Mouse (Mus musculus) MEL-GATA-1-ER (cell line): ENCODE measurements around the gene Pde4b.
A peak's percentile ranks its signal among the peaks of the same experiment; 100 is the strongest.

ENCODE experiments used
- DNase-seq: peaks from one replicate; pipeline ENCODE4 v3.0.0-alpha.2; 2012; ENCODE audit warnings: low read depth; ENCODE audit errors: extremely low read depth

The Pde4b gene

DNA sequence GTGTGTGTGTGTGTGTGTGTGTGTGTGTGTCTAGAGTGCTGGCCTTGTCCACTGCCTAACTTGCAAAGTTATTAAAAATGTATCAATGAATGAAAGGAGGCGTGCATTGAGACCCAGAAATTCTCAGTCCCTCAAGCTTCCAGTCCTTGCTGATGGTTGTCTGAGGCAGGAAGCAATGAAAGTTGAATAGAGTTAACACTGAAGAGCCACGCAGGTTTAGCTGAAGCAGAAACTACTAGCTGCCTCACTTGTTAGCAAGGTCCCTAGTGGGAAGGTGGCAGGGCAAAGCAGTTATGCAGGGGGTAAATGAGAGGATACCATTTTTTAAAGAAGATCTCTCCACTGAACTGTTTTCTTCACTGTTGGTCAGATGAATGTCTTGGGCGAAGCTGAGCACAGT, 485.2 kb downstream of the Pde4b start:
- DNase-seq: no peak

DNA sequence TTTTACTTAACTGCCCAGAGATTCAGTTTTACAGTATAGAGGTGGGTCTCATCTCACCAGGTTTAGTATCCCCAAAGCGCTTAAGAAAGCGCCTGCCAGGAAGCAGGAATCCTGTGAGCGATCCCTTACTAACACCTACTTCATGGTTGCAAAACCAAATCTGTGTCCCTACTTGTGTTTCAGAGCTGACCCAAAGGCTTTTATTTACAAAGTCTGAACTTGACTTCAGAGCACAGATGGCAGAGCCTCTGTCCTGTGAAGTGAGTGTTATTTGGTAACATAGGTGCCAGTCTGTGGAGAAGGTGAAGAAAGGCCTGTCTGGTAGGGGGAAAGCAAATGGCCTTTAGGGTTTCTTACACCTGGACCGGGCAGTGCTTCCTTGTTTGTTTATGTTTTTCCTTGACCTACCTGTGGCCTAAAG, 486.0 kb downstream of the Pde4b start:
- DNase-seq: no peak

DNA sequence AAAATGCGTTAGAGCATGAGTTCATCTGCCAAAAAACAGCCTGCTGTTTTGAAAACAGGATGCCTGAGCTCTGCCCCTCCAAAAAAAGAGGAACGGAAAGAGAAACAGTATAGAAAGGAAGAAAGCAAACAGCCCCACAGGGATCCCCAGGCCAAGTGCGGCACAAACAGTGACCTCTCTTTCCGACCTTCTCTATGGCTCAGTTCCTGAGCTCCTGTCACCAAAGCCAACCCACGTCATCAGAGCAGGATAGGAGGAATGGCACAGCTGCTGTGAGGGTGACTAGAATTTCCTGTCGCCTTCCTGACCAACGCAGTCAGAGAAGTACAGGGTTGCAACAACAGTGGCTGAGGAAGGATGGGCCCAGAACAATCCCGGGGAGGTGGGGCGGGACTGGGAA, 486.9 kb downstream of the Pde4b start:
- DNase-seq: no peak

DNA sequence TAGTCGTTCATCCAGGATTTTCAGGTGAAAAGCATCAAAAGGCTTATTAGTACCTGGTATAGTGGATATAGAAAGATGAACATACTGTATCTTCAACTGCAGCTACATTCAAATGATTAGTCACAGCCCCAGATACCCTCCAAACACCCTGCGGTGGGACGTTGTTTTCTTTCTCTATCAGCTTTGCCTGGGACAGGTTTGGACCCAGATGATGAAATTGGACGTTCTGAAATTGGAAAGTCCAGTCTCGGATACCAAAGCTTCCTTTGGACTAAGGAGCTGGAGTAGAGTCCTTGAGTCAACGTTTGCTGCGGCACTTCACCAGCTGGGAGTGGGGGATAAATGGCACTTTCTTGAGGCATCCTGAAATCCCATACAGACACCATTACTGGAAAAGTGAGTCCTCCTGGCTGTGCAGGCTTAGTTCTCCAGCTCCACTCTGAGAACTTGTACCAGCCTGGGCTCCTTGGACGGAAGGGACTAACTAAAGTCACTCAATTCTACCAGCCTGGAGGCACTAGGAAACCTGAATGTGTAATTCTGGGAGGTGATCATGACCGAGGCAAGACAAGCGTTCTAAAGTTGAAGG, 487.4 kb downstream of the Pde4b start:
- DNase-seq: no peak

DNA sequence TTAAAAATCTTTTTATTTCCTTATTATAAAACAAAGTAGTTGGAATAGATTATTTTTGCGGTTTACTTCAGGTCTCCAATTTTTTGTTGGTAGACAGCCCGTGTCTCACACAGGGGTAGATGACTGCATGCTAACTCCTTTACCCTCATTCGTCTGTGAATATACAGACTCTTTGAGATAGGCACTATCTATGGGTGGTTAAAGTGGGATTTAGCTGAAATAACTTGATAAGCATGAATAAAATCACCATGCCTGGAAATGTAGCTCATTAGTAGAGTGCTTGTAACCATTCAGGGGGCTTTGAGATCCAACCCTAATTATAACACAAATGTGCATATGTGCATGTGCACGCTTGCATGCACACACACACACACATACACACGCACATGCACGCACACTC, 488.8 kb downstream of the Pde4b start:
- no peak for DNase-seq

DNA sequence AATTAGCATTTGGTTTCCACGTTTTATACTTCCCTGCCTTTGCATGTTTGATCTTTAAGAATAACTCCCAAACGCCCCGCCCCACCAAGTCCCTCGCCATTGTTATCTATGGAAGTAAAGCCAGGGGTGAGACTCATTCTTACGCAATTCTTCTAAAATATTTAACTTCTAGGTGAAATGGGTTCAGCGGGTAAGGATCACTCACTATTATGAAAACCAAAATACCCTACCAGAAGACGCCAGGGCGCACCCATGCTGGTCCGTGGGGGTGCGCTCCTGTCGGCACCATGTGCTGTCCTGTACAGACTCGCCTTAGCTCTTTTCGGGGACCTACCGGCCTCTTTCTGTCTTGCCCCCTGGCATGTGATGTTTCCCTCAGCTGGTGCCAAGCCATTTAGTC, 490.3 kb downstream of the Pde4b start:
- no peak for DNase-seq

DNA sequence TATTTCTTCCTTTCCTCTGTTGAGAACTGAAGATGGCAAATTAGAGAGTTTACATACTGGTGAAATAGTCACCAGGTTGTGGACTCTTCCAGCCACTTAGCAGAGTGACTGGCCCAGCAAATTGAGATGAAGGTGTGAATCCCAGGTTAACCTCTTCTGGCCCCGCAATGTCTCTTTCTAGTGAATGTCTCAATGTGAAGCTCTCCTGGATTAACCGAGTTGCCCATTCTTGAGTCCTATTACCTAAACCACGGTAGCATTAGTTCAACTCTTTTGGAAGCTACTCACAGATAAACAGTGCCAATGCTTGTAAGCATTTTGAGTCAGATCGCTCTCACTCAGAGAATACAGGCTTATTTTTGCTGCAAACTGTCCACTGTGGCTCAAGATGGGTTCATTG, 491.7 kb downstream of the Pde4b start:
- no peak for DNase-seq

DNA sequence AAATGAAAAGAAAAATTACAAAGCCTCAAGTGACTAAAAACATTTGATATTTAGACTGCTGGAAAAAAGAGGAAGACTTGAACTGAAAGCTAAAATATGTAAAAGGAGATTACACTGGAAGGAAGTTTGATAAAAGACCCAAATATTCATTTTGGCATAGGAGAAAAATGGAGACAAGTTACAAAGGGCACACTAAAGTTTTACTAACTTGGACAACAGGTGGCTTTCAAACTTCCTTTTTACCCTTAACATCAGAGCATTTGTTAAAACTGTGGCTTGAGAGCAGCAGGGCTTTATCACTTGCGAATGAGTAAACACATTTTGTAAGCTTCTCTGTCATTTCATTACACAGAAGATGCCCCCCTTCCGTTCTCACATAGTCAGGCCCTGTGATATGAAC, 492.4 kb downstream of the Pde4b start:
- peak; percentile 92 for DNase-seq

DNA sequence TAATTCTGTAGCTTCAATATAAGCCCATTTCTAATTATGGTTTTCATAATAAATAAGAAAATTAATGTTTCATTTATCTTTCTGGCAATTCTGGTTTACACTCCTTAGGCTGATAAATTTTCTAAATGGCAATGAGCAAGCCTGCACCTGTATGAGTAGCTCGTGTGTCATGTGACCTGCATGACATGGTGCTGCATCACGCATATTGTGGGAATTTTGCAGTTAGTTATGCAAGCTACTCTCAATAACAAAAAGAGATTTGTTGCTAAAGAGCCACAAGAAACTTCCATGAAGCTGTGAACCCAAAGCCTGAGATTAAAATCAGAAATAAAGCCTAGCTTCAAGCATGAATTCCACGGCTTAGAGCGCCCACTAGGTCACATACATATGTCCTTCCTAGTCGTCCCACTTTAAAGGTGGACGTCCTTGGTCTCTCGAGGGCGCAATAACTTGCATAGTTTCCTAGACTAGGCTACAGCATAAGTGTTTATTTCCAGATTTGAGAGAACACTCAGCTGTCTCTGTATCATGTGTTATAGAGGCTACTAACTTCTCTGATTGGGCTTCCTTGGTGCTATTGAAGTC, 494.9 kb downstream of the Pde4b start:
- no peak for DNase-seq

DNA sequence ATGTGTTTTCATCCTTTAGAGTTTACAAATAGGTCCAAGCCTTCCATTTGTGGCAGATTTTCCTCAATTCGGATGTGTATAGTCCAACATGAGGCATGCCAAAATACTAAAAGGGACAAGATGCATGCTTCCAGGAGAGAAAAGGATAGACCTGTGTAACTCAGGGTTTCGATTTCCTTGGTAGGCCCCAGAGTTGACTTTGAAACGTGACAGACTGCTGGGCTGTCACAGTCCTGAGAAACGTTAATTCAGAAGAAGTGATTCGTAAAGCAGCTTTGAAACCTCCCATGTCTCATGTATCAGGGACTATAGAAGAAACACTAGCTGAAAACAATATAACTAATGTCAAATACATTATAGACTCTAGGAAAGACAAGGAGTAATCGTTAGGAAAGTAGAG, 495.6 kb downstream of the Pde4b start:
- no peak for DNase-seq

DNA sequence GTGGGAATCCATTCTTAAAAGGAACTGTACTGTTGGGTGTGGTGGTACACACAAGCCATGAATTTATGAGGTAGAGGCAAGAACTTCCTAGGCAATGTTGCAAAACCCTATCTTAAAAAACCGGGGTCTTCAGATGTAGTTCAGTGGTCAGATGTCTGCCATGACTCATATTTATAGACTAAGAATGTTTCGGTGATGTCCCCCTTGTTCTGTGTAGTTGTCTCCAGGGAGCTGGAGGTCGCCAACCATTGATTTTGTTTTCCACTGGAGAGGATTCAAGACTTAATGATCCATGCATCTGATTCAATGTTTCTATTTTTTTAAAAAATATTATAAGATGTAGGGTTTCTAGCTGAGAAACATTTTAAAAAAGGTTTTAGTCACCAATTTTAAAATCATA, 496.1 kb downstream of the Pde4b start:
- no peak for DNase-seq

DNA sequence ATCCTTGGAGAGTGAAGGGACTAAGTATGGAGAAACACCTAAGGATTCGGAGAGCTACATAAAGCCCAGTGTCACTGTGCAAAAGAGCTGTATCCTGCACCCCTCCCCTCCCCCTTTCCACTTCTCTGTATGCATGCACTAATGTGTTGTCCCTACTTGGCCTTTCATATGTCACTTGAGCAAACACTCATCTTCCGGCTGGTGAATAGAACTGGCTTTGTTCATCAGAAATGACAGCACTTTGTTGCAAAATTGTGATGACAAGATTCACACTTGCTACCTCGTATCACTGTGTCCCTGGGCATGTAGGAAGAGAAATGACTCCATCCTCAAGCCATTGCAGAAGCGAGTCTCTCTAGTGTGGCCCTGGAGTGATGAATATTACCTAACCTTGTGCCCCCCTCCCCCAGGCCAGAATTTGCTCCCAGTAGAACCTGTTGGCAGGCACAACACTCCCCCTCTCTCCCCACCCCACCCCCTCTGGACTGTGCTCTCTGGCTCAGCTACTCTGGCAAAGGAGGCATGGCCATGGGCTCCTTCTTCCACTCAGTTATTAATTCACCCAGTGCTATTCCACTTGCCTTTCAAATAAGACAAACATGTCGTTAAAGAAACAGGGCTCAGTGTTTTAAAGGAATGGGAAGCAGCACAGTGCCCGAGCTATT, 497.4 kb downstream of the Pde4b start:
- DNase-seq: no peak

DNA sequence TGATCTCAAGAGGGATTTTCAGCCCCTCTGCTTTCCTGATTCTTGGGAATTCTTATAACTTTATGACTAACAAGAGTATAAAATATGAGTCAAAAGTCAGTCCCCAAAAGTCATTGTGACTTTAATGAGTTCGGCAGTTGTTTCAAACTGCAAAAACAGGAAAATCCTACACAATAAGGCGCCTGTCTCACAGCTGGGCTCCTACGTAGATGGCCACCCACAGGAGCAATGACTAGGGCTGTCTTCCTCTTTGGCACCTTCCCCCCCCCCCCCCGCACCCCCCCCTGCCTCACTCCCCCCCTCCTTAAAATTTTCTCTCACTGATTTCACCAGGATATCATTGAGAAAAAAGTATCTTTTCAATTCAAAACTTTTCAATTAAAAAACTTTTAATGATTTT, 498.2 kb downstream of the Pde4b start:
- no peak for DNase-seq

DNA sequence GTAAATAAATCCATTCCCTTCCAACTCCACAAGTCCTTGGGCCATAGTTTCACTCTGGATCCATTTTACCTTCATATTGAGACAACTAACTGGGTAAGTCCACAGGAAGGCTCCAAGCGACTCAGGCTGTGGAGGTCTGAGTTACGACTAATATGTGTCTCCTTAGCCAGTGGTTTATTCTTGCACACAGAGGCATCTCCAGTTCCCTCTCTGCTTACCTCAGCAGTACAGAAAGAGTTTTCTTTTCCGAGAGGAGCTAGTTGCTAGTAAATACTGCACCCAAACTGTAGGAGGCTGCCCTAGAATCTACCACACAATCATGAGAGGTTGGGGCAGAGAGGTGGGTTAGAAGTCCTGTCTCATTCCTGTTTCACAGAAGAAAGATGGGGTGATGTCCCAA, 499.4 kb downstream of the Pde4b start:
- no peak for DNase-seq

DNA sequence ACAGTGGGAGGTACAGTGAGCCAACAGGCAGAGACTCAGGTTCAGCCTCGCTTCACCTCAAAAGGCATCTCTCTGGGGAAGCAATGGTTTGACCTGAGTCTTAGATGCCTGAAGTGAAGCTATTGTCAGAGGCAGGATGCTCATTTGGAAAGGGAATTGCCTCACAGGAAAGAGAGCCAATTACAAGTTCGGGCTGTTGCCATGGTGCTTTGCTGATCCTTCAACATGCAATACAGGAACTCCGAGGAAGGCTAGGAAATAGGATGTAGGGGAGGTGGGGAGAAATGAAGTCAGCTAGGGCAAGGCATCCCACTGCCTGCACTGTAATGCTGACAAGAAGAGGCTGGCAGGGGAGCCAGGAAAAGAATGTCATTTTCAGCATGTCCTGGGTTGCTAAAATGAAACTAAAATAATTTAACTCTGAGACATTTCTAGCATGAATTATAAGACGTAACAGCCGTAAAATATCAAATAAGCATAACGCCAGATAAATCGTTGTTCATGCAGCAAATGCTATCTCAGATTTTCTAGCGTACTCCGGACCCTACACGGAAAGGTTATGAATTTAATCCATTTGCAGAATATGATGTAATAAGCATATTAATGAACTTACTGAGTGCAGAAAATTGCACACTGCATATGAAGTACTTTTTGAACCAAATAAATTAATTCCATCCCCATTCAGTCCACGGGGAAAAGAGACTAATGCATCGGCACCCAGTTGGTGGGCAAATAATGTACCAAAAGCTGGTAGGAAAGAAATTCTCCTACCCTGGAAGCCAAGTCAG, 501.5 kb downstream of the Pde4b start:
- DNase-seq: no peak

DNA sequence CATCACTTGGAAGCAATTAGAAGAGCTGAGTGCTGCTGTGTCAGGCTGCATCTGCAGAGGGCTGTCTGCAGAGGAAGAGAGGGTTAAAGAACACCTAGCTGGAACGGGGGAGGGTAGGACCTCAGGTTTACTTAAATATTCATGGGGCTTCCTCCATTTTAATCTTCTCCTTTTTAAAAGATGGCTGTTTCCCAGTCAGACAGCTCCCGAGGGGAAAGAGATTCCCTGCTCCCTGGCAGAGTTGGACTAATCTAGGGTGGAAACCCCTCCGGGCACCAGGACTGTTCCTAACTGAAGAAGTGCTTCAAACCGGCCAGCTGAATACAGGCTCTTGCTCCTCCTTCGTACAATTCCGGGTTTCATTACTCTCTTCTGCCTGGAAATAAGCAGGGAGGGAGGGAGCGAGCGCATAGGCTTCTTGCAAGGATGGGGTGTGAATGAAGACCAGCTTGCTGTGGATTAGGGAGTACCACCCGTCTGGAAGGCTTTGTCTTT, 502.2 kb downstream of the Pde4b start:
- DNase-seq: no peak

DNA sequence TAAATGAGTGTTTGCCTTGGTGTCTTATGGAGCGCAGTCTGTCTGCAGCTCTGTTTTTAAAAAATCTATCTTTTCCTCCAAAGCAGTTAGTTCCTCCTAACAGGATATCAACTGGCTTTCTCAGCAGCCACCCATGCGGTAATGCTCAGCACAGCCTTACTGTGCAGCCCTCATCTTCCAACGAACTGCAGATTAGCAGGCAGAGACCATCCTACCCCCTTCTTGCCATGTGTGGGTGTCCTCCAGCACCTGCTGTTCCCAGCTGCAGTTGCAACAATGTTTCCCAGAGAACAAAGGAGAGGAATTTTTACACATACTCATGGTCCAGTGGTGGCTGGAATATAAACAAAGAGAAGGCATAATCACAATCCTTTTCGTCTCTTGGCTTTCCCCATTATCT, 504.5 kb downstream of the Pde4b start:
- no peak for DNase-seq

DNA sequence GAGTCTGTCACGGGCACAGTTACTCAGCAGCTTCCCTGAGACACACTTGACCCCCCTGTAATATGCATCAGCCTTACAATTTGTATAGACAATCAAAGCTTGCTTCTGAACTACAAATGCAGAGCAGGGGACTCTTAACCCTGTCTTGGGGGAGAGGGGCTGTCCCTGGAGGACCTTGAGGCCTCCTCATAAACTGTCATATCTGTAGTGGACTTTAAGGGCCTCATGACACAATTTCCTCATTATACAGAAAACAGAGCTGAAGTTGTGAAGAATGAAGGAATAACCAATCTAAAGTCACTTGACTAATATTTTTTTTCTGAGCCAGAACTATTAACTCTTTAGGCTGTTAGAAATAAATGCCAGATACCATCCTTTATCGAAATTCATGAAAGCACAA, 505.2 kb downstream of the Pde4b start:
- no peak for DNase-seq

DNA sequence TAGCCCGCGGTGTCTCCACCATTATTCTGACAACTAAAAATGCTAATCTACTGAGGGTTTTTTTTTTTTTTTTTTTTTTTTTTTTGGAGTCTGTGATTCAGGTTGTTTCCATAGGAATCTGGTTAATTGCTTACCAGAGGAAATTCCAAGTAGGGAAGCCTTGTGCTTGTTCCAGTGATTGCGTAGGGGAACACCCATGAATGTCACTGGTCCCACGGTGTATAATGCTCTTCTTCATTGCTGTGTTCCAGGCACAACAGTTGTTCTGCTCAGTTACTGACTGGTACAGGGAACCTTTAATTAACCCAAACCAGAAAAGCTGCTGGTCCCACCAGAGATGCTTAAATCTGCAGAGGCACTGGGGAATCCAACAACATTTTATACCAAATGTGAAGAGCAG, 506.3 kb downstream of the Pde4b start:
- no peak for DNase-seq

DNA sequence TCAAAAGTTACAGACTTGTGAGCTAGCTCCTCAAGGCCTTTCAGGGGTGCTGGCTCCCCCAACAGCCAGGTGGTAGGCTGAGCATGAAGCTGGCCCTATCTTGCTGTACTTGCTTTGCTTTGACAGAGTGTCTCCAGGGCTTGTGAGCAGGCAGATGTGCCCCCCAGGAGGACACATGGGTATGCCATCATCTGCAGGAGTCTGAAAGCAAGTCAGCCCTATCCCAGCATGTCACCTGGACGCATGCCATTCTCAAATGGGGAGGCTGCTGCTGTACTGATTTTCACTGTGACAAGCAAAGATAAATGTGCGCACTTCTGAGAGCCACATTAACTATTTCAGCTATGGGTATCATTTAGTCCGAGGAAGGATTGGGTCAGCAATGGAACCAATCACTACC, 507.2 kb downstream of the Pde4b start:
- DNase-seq: no peak

DNA sequence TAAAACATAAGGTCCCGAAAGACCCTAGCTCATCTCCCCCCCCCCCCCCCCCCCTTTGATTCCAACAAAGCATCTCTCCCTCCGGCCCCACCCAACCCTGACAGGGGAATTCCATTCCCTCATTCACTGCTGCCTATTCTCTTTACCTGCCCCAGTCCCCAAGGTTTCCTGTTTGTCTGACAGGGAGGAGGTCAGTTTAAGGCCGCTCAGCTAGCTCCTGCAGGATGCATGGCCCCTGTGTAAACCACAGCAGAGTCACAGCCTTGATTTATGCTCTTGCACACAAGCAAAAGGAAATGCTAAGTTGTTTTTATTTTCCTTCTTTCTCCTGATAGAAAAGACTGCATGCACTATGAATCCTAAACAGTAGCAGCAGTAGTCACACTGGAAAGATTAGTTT, 516.6 kb downstream of the Pde4b start:
- no peak for DNase-seq

DNA sequence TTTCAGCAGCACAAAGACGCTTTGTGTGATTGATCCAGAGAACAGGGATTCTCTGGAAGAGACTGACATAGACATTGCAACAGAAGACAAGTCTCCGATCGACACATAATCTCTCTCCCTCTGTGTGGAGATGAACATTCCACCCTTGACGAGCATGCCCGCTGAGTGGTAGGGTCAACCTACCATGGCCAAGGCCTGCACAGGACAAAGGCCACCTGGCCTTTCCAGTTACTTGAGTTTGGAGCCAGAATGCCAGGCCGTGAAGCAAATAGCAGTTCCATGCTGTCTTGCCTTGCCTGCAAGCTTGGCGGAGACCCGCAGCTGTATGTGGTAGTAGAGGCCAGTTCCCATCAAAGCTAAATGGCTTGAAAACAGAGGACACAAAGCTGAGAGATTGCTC, 517.9 kb downstream of the Pde4b start:
- DNase-seq: no peak
